Mouse (Mus musculus) C2C12 (cell line): ENCODE data around the gene Tbc1d16.

Experiments used
- CTCF ChIP-seq: IDR thresholded peaks from one replicate; pipeline ENCODE4 v1.5.1; 2011; ENCODE audit not compliant: control insufficient read depth, insufficient read depth, insufficient read length
- MAX ChIP-seq: IDR thresholded peaks from one replicate; pipeline ENCODE4 v1.6.1; 2011; ENCODE audit warnings: mild to moderate bottlenecking, control low read depth
- MYOD1 ChIP-seq: IDR thresholded peaks from one replicate; pipeline ENCODE4 v1.6.1; 2011; ENCODE audit warnings: low read depth; ENCODE audit not compliant: control insufficient read depth, insufficient read length
- USF1 ChIP-seq: IDR thresholded peaks from one replicate; pipeline ENCODE4 v1.6.1; 2011; ENCODE audit warnings: low read depth, mild to moderate bottlenecking, control low read depth, moderate library complexity

DNA sequence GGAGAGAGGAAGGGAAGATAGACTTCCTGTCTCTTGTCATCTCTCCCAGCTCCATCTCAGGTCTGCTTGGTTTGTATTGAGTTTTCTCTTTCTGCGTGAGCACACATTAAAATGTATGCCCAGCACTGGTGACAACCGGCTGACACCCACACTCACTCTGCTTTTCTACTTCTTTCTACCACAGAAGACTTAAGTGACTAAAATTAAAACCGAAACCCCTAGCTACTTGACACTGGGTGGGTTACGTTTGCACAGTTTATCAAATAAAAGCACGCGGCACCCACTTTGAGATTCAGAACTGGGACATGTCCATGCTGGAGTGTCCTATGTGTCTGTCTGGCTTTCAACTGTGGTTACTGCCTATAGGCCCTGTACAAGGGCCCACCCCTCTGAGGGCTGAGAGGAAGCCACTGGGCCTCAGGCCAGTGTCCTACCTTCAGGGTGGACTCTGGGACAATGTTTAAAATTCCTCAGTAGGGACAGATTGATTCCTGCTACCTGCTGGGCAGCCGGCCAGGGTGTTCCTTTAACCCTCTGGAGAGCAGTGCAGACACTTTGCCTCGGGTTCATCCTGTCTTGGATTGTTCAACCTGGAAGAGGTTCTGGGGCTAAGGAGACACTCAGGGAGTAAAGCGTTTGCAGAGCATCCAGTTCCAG, 118.8 kb downstream of the Tbc1d16 start:
- TF ChIP-seq USF1, result no peak
- no peak for TF ChIP-seq MYOD1
- no peak for TF ChIP-seq CTCF
- TF ChIP-seq MAX, result no peak
